Mouse (Mus musculus): ENCODE data around the gene Afm. TPM values are rescaled to one million over a fixed set of nuclear protein-coding genes. Genes with fewer than 3 reads are reported as not detected.

The Afm gene
- total RNA-seq, 2 experiments from 2014 or later: not detected

Other genes with a start within 250 kb of the Afm start
- 10 to 100 TPM; 61.8 to 67.9 TPM for gene Ankrd17, start 152.4 kb upstream of the Afm start, total RNA-seq (2021)
- under 1 TPM; 0.55 to 0.67 TPM for gene Gm9958, start 151.7 kb upstream of the Afm start, total RNA-seq (2021)
- not detected for gene Alb, start 58.0 kb upstream of the Afm start, total RNA-seq (2021)
- gene Afp, start 28.2 kb upstream of the Afm start, total RNA-seq (2021): under 1 TPM in 1 of 2 experiments, not detected in 1; 0.13 TPM
- not detected for gene 5830473C10Rik, start 42.2 kb downstream of the Afm start, total RNA-seq (2021)
- under 1 TPM in 1 of 2 experiments, not detected in 1; 0.87 TPM for gene Rassf6, start 121.7 kb downstream of the Afm start, total RNA-seq (2021)
- under 1 TPM in 1 of 2 experiments, not detected in 1; 0.54 TPM for gene Cxcl5, start 240.4 kb downstream of the Afm start, total RNA-seq (2021)
- 10 to 100 TPM; 10.7 to 12.5 TPM for gene Ppbp, start 249.6 kb downstream of the Afm start, total RNA-seq (2021)

Measured in heart, adult 18-20 months (tissue).